Mouse (Mus musculus): Measurements from ENCODE around the gene Hnrnpll. TPM values are rescaled to one million over a fixed set of nuclear protein-coding genes. Genes with fewer than 3 reads are reported as not detected.
"Not testable (repeated sequence)": the region's sequence is repeated elsewhere in the genome, so short reads cannot be mapped to it uniquely, and the experiment has no call there.

Gene Hnrnpll
- polyA plus RNA-seq, 1 experiment from 2014 or later: 112 TPM

GRCm38 (mm10) chr17:80009926-80010325, 52.2 kb downstream of the Hnrnpll start:
- no peaks in the 10 kb centered on the region for H3K9me3 ChIP-seq (replicated peaks)
- H3K4me2 ChIP-seq (replicated peaks): no peak overlapping the region
- no peak overlapping the region for H3K4me3 ChIP-seq
- no peak overlapping the region for H3K9ac ChIP-seq
- H3K27me3 ChIP-seq: no peaks in the 10 kb centered on the region
- 30% methylated on average over 15 of the region's 15 CpGs for WGBS
- no peak for ATAC-seq (ENCODE audit: low FRiP score)
- H3K36me3 ChIP-seq: no peaks in the 10 kb centered on the region
- H3K27ac ChIP-seq: no peak overlapping the region
- peaks cover 13% of the 10 kb centered on the region for H3K4me1 ChIP-seq

GRCm38 (mm10) chr17:80008847-80009246, 53.3 kb downstream of the Hnrnpll start:
- Histone ChIP-seq H3K36me3 (no peaks in the 10 kb centered on the region), H3K27ac (no peak overlapping the region), H3K4me3 (no peak overlapping the region), H3K9me3 (replicated peaks) (no peaks in the 10 kb centered on the region), H3K4me2 (replicated peaks) (no peak overlapping the region), H3K27me3 (no peaks in the 10 kb centered on the region), H3K9ac (no peak overlapping the region), H3K4me1 (peaks cover 13% of the 10 kb centered on the region)
- WGBS: 34% methylated on average over 5 of the region's 5 CpGs
- ATAC-seq (ENCODE audit: low FRiP score): no peak

GRCm38 (mm10) chr17:80004345-80005239, 57.5 kb downstream of the Hnrnpll start:
- H3K27ac ChIP-seq: no peak overlapping the region
- H3K4me2 ChIP-seq (replicated peaks): no peak overlapping the region
- WGBS: 48% methylated on average over 17 of the region's 17 CpGs
- H3K4me1 ChIP-seq: peaks cover 8% of the 10 kb centered on the region
- no peak overlapping the region for H3K9ac ChIP-seq
- ATAC-seq (ENCODE audit: low FRiP score): no peak
- H3K27me3 ChIP-seq: no peaks in the 10 kb centered on the region
- no peaks in the 10 kb centered on the region for H3K9me3 ChIP-seq (replicated peaks)
- H3K36me3 ChIP-seq: no peaks in the 10 kb centered on the region
- no peak overlapping the region for H3K4me3 ChIP-seq

DNA sequence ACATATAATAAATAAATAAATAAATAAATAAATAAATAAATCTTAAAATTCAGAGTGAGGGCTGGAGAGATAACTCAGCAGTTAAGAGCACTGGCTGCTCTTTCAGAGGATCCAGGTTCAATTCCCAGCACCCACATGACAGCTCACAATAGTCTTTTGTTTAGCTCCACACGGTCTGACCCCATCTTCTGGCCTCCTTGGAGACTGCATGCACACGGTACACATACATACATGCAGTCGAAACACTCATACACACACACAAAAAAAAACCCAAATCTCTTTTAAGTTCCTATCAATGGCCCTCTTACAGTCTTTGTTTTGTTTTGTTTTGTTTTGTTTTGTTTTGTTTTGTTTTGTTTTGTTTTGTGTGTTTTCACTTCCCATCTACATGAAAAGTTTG, 58.3 kb downstream of the Hnrnpll start:
- H3K27me3 ChIP-seq; H3K9me3 ChIP-seq (replicated peaks); ATAC-seq (ENCODE audit: low FRiP score); H3K4me1 ChIP-seq; H3K27ac ChIP-seq; H3K4me3 ChIP-seq; H3K36me3 ChIP-seq; H3K9ac ChIP-seq; H3K4me2 ChIP-seq (replicated peaks): not testable (repeated sequence)
- WGBS: 91% methylated on average over 3 of the region's 3 CpGs

DNA sequence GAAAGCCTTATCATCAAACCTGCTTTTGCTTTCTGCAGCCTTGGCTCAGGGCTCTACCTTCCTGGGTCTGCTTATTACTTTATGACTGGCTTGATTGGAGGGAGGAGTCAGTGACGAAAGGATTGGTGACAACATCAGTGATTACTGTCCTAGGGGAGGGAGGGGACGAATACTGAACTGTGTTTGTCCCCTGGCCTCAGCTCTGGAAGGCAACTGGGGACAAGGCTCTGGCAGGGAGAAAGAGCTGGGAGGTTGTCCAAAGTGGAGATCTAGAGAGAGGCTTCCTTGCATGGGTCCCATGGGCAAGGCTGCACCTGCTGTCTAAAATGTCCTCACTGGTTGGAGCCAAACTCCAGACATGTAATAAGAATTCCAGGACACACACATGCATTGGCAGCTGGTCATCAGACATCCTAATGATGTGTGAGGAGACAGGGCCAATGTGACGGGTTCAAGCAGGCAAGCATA, 59.7 kb downstream of the Hnrnpll start:
- no peak for ATAC-seq (ENCODE audit: low FRiP score)
- Histone ChIP-seq H3K27ac (no peak overlapping the region), H3K36me3 (no peaks in the 10 kb centered on the region), H3K4me2 (replicated peaks) (no peak overlapping the region), H3K4me3 (no peak overlapping the region), H3K9ac (no peak overlapping the region), H3K4me1 (peaks cover 5% of the 10 kb centered on the region; the same call in 1 of the 2 replicates), H3K27me3 (no peaks in the 10 kb centered on the region), H3K9me3 (replicated peaks) (no peaks in the 10 kb centered on the region)
- WGBS: 85% methylated on average over 3 of the region's 3 CpGs

GRCm38 (mm10) chr17:79999631-80000030, 62.5 kb downstream of the Hnrnpll start:
- Histone ChIP-seq H3K4me1 (no peaks in the 10 kb centered on the region), H3K27me3 (no peaks in the 10 kb centered on the region), H3K4me2 (replicated peaks) (no peak overlapping the region), H3K36me3 (no peaks in the 10 kb centered on the region), H3K9me3 (replicated peaks) (no peaks in the 10 kb centered on the region), H3K4me3 (no peak overlapping the region), H3K9ac (no peak overlapping the region), H3K27ac (no peak overlapping the region)
- ATAC-seq (ENCODE audit: low FRiP score): no peak
- WGBS: 82% methylated on average over 14 of the region's 14 CpGs

DNA sequence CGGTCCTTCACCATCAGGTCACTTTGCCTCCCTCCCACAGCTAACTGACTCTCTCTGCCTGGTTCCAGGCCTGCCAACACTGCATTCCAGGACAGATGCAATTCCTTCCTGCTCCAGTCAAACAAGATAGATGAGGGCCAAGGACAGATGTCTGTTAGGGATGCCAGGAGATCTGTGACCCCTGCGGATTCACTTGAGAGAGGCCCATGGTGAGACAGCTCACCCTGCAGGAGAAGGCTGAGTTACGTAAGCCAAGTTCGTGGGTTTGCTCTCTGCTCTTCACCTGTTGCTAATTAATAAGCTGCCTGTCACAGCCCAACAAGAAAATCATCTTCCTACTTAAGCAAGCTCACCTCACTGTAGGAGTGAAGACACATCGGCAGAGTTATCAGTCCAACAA, 63.1 kb downstream of the Hnrnpll start:
- Histone ChIP-seq H3K27ac (no peak overlapping the region), H3K9me3 (replicated peaks) (no peaks in the 10 kb centered on the region), H3K36me3 (no peaks in the 10 kb centered on the region), H3K4me2 (replicated peaks) (no peak overlapping the region), H3K27me3 (no peaks in the 10 kb centered on the region), H3K9ac (no peak overlapping the region), H3K4me3 (no peak overlapping the region), H3K4me1 (no peaks in the 10 kb centered on the region)
- ATAC-seq (ENCODE audit: low FRiP score): no peak
- WGBS: 81% methylated on average over 5 of the region's 5 CpGs

DNA sequence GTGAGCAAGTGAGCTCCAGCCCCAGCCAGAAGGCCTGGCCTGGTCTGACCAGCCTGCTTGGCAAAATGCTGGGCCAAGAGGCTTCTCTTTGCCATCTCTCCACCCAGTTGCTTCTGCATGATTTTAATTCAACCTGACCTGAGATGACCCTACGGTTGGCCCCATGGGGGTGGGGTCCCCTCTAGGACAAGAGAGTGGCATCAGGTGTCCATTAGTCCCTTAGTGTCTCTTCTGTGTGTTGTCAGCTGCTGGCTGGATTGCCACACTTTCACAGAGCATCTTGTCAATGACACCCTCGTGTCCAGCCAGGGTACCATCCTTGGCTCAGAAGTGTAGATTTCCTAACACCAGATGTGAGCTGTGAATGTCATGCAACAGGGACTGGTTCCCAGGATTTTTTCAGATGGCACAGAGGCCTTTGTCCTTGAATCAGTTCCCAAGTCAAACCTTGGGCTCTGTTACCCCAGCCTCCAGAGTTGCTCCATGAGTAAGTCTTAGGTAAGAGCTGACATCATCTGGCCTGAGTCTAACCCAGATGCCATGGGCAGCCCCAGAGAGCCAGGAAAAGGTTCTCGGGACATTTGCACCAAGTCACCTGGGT, 66.9 kb downstream of the Hnrnpll start:
- no peaks in the 10 kb centered on the region for H3K27me3 ChIP-seq
- 79% methylated on average over 3 of the region's 3 CpGs for WGBS
- no peaks in the 10 kb centered on the region for H3K36me3 ChIP-seq
- H3K9ac ChIP-seq: no peak overlapping the region
- no peak for ATAC-seq (ENCODE audit: low FRiP score)
- no peaks in the 10 kb centered on the region for H3K9me3 ChIP-seq (replicated peaks)
- H3K4me1 ChIP-seq: no peaks in the 10 kb centered on the region
- no peak overlapping the region for H3K4me2 ChIP-seq (replicated peaks)
- H3K4me3 ChIP-seq: no peak overlapping the region
- no peak overlapping the region for H3K27ac ChIP-seq

DNA sequence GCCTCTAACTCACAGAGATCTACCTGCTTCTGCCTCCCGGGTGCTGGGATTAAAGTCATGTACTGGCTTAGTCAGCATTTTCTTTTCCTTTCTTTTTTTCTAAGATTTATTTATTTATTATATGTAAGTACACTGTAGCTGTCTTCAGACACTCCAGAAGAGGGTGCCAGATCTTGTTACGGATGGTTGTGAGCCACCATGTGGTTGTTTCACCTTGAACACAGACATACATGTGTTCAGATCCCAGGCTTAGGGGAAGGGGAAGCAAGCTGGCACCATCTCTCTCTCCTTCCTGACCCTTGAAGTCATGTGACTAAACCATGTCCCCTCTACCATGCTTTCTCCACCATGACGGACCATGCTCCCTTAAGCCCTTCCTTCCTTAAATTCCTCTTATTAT, 70.0 kb downstream of the Hnrnpll start:
- H3K4me1 ChIP-seq: no peaks in the 10 kb centered on the region
- H3K36me3 ChIP-seq: no peaks in the 10 kb centered on the region
- ATAC-seq (ENCODE audit: low FRiP score): no peak
- H3K4me2 ChIP-seq (replicated peaks): no peak overlapping the region
- no peaks in the 10 kb centered on the region for H3K27me3 ChIP-seq
- H3K9me3 ChIP-seq (replicated peaks): no peaks in the 10 kb centered on the region
- no peak overlapping the region for H3K9ac ChIP-seq
- no peak overlapping the region for H3K27ac ChIP-seq
- no peak overlapping the region for H3K4me3 ChIP-seq
- WGBS: 84% methylated on average over 3 of the region's 3 CpGs

DNA sequence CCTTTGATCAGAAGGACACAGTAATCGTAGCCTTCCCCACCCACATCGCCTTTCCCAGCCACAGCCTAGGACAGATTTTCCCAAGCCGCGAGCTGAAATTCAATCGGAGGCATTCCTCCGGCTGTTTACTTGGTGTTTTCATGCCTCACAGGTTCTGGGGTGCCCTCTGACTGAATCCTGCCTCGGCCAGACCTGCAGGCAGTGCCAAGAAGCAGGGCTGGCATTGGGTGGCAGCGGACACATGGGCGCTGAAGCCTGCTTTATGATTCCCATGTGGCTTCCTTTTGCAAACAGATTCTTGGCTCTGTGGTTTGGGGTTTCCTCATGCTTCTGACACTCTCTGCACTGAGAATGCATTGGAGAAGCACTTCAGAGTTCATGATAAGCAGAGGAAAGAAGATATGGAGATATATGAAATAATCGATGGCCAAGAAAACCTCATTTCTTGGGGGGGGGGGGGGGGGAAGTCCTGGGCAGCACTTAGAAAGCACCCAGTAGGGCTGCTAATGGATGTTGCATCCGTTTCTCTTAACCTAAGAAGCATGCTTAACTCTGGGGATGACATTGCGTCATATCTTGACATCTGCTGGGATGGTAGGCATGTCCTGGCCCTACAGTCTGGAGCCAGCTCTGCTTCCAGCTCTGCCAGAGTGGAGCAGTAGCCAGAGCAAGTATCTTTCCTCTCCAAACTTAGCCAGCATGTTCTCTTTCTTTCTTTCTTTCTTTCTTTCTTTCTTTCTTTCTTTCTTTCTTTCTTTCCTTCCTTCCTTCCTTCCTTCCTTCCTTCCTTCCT, 70.8 kb downstream of the Hnrnpll start:
- 84% methylated on average over 12 of the region's 12 CpGs for WGBS
- no peaks in the 10 kb centered on the region for H3K4me1 ChIP-seq
- no peaks in the 10 kb centered on the region for H3K9me3 ChIP-seq (replicated peaks)
- no peaks in the 10 kb centered on the region for H3K27me3 ChIP-seq
- H3K27ac ChIP-seq: no peak overlapping the region
- no peak overlapping the region for H3K9ac ChIP-seq
- H3K36me3 ChIP-seq: no peaks in the 10 kb centered on the region
- no peak overlapping the region for H3K4me3 ChIP-seq
- H3K4me2 ChIP-seq (replicated peaks): no peak overlapping the region
- ATAC-seq (ENCODE audit: low FRiP score): no peak

DNA sequence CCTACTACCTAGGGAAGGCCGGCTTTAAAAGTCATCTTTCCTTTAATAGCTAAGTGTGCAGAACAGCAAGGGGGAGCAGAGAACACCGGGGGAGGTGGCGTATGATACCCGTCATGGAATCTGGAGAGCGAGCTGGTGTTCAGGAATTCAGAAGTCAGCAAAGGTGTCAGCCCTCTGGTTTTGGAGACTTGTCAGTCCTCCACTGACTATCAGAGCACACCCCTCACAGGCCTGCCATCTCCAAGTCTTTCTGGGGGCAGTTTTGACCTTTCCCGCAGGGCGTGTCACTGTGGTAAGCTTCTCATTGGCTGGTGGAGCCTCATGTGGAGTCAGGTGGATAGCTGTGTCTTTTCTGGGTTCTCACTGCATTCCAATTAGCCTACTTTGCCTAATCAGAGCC, 72.0 kb downstream of the Hnrnpll start:
- no peak overlapping the region for H3K9ac ChIP-seq
- no peak overlapping the region for H3K27ac ChIP-seq
- ATAC-seq (ENCODE audit: low FRiP score): no peak
- no peaks in the 10 kb centered on the region for H3K36me3 ChIP-seq
- H3K4me1 ChIP-seq: no peaks in the 10 kb centered on the region
- H3K4me3 ChIP-seq: no peak overlapping the region
- H3K9me3 ChIP-seq (replicated peaks): no peaks in the 10 kb centered on the region
- H3K27me3 ChIP-seq: no peaks in the 10 kb centered on the region
- no peak overlapping the region for H3K4me2 ChIP-seq (replicated peaks)
- WGBS: 86% methylated on average over 7 of the region's 7 CpGs

DNA sequence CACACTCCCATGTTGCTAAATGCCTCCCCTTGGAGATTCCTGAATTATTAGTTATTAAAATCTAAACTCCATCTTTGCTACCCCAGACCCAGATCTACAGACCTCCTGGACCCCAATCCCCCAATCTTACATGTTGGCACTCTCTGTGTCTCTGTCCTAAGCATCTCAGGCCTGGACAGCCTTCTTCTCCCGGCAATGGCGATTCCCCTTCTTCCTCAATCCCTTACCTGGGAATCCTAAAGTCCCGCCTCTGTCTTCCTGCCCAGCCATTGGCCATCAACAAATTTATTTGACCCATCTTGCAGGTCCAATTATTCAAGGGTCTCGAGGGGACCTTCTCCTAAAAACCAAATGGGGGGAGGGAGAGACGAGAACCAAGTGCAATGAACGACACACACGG, 77.7 kb downstream of the Hnrnpll start:
- Histone ChIP-seq H3K4me1 (peaks cover 8% of the 10 kb centered on the region), H3K4me2 (replicated peaks) (no peak overlapping the region), H3K4me3 (no peak overlapping the region), H3K36me3 (no peaks in the 10 kb centered on the region), H3K9me3 (replicated peaks) (no peaks in the 10 kb centered on the region), H3K27ac (no peak overlapping the region), H3K9ac (no peak overlapping the region), H3K27me3 (no peaks in the 10 kb centered on the region)
- ATAC-seq (ENCODE audit: low FRiP score): no peak
- 89% methylated on average over 7 of the region's 7 CpGs for WGBS
